Mouse (Mus musculus): ENCODE data around the gene Grin1.

Gene Grin1

GRCm38 (mm10) chr2:25318971-25319773 lies at the start of gene Grin1:
Gene Grin1 (minus strand): TSS chr2:25319187.
- peak; percentile 38 for DNase-seq

GRCm38 (mm10) chr2:25365091-25365761 lies 46.2 kb upstream of the Grin1 start, which contains the start of gene Uap1l1:
Gene Uap1l1 (minus strand): TSS chr2:25365682.
- DNase-seq = peak; percentile 86

GRCm38 (mm10) chr2:25364761-25365090 lies 45.7 kb upstream of the Grin1 start:
- no peak for DNase-seq

GRCm38 (mm10) chr2:25364313-25364712 lies 45.3 kb upstream of the Grin1 start:
- DNase-seq = no peak

GRCm38 (mm10) chr2:25363478-25364178 lies 44.6 kb upstream of the Grin1 start:
- no peak for DNase-seq

GRCm38 (mm10) chr2:25359848-25360247 lies 40.9 kb upstream of the Grin1 start:
- no peak for DNase-seq

GRCm38 (mm10) chr2:25356208-25357079 lies 37.5 kb upstream of the Grin1 start, which contains the start of gene Dpp7:
Gene Dpp7 (minus strand): TSS chr2:25356359.
- DNase-seq = peak; percentile 86

- no peak for DNase-seq
Measured at GRCm38 (mm10) chr2:25355419-25356066, 36.6 kb upstream of the Grin1 start.

GRCm38 (mm10) chr2:25354211-25354610 lies 35.2 kb upstream of the Grin1 start:
- DNase-seq = no peak

GRCm38 (mm10) chr2:25350701-25351100 lies 31.7 kb upstream of the Grin1 start:
- no peak for DNase-seq

- DNase-seq = no peak
Measured at GRCm38 (mm10) chr2:25349499-25349898, 30.5 kb upstream of the Grin1 start.

- no peak for DNase-seq
Measured at GRCm38 (mm10) chr2:25348162-25348561, 29.2 kb upstream of the Grin1 start.

- no peak for DNase-seq
Measured at GRCm38 (mm10) chr2:25338303-25338702, 19.3 kb upstream of the Grin1 start.

- no peak for DNase-seq
Measured at GRCm38 (mm10) chr2:25333569-25333968, 14.6 kb upstream of the Grin1 start.

- peak; percentile 100 for DNase-seq
Measured at GRCm38 (mm10) chr2:25332286-25333160, 13.5 kb upstream of the Grin1 start, which contains the start of gene Man1b1. Gene Man1b1 (plus strand): TSS chr2:25332338.

GRCm38 (mm10) chr2:25331470-25331869 lies 12.5 kb upstream of the Grin1 start:
- DNase-seq = no peak

GRCm38 (mm10) chr2:25328440-25328839 lies 9.5 kb upstream of the Grin1 start:
- peak; percentile 57 for DNase-seq

- peak; percentile 50 for DNase-seq
Measured at GRCm38 (mm10) chr2:25326036-25326435, 7.0 kb upstream of the Grin1 start.

GRCm38 (mm10) chr2:25320084-25320483 lies 1.1 kb upstream of the Grin1 start:
- DNase-seq = no peak

- DNase-seq = no peak
Measured at GRCm38 (mm10) chr2:25318119-25318966, 644 bp downstream of the Grin1 start.
